Mouse (Mus musculus) testis, adult 2 months (tissue): ENCODE data around the gene Cdc42ep5. TPM values are rescaled to one million over a fixed set of nuclear protein-coding genes. Genes with fewer than 3 reads are reported as not detected.

Experiments used
- H3K27ac ChIP-seq: fragments of 200-500 bp; 2 replicates; pipeline ENCODE4 v1.5.1; 2012; ENCODE audit warnings: low read depth, low read length; ENCODE audit not compliant: control insufficient read depth, insufficient read depth
- H3K27me3 ChIP-seq: fragments of 200-500 bp; 2 replicates; pipeline ENCODE4 v1.6.1; 2012; ENCODE audit warnings: mild to moderate bottlenecking, low read length, moderate library complexity; ENCODE audit not compliant: control insufficient read depth, insufficient read depth
- H3K36me3 ChIP-seq: fragments of 200-500 bp; 2 replicates; pipeline ENCODE4 v1.6.1; 2012; ENCODE audit warnings: mild to moderate bottlenecking, low read length; ENCODE audit not compliant: control insufficient read depth, insufficient read depth
- H3K4me1 ChIP-seq: fragments of 200-500 bp; 2 replicates; pipeline ENCODE4 v1.6.1; 2012; ENCODE audit warnings: low read length; ENCODE audit not compliant: control insufficient read depth, insufficient read depth
- H3K4me3 ChIP-seq: fragments of 200-500 bp; 2 replicates; pipeline ENCODE4 v1.5.1; 2012; ENCODE audit warnings: low read depth, mild to moderate bottlenecking, low read length, moderate library complexity, mixed read lengths; ENCODE audit not compliant: control insufficient read depth
- CTCF ChIP-seq: fragments of 200-500 bp; IDR thresholded peaks from 2 replicates; pipeline ENCODE4 v1.5.1; 2012; ENCODE audit warnings: low read depth, mild to moderate bottlenecking, inconsistent platforms, low read length, moderate library complexity; ENCODE audit not compliant: control insufficient read depth, insufficient read depth, insufficient replicate concordance
- POLR2A ChIP-seq: fragments of 200-500 bp; IDR thresholded peaks from 2 replicates; pipeline ENCODE4 v1.6.1; 2012; ENCODE audit warnings: low read depth, mild to moderate bottlenecking, inconsistent platforms, low read length, moderate library complexity; ENCODE audit not compliant: control insufficient read depth
- polyA plus RNA-seq: library from polyadenylated mRNA; depleted of rRNA; stranded (reverse); fragments of >200 nt; gene quantifications from 2 replicates; pipeline ENCODE4 v1.2.3, GENCODE M21; 2012; rRNA removed

The Cdc42ep5 gene
- polyA plus RNA-seq, 1 experiment, result 19.2 TPM

DNA sequence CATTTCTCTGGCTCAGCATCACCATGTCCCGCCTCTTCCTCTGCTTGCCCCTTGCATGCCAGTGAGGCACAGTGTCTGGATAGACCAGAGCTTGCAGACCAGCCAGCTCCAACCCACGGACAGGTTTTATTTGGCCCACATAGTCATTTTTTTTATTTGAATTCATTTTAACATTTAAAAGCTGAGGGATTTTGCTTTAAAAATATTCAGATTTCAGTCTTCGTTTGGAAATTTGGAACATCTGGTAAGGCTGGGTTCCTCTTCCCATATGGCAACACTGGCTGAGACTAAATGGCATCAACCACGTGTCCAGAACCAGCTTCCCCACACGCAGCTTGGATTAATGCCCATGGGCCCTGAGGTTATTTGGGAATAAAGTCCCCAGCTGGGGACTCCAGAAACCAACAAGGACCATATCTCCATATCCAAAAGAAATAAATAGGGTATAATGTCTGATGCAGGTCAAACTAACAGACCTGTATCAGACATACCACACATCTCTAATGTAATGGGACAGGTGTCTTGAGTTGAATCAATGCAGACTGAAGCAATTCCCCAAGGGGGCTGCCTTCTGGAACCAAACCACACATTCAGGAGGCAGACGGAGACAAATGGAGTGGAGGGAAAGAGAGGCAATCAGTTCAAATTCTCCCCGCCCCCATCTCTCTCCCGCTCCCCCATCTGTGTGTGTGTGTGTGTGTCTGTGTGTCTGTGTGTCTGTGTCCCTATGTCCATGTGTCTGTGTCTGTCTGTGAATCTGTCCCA lies 47.4 kb downstream of the Cdc42ep5 start:
- Histone ChIP-seq H3K27me3 (no peaks in the 10 kb centered on the region; the same call in 1 of the 2 replicates), H3K4me1 (peaks cover 6% of the 10 kb centered on the region), H3K36me3 (no peaks in the 10 kb centered on the region), H3K27ac (no peak overlapping the region), H3K4me3 (no peak overlapping the region)
- TF ChIP-seq CTCF, result no peak
- TF ChIP-seq POLR2A, result no peak

GRCm38 (mm10) chr7:4111766-4112165 lies 52.9 kb downstream of the Cdc42ep5 start:
- Histone ChIP-seq H3K4me1 (no peaks in the 10 kb centered on the region), H3K4me3 (no peak overlapping the region), H3K36me3 (no peaks in the 10 kb centered on the region), H3K27me3 (no peaks in the 10 kb centered on the region), H3K27ac (peak overlapping the region; percentile 78)
- TF ChIP-seq POLR2A (no peak), CTCF (no peak)

GRCm38 (mm10) chr7:4103411-4103810 lies 61.2 kb downstream of the Cdc42ep5 start:
- no peaks in the 10 kb centered on the region for H3K27me3 ChIP-seq
- no peaks in the 10 kb centered on the region for H3K4me1 ChIP-seq
- H3K36me3 ChIP-seq, result no peaks in the 10 kb centered on the region
- no peak overlapping the region for H3K27ac ChIP-seq
- TF ChIP-seq POLR2A (no peak), CTCF (peak; percentile 21; the same call in 1 of the 2 replicates)
- H3K4me3 ChIP-seq, result no peak overlapping the region

Other genes starting within 250 kb of the Cdc42ep5 start
- 0.10 and 0.25 TPM in 2 replicates for gene Lilra6, start 249.4 kb downstream of the Cdc42ep5 start, polyA plus RNA-seq
- 0.55 and 1.5 TPM in 2 replicates for gene Lair1, start 101.7 kb downstream of the Cdc42ep5 start, polyA plus RNA-seq
- 59.3 and 70.0 TPM in 2 replicates for gene Ttyh1, start 45.5 kb downstream of the Cdc42ep5 start, polyA plus RNA-seq
- gene Leng8, start 27.8 kb downstream of the Cdc42ep5 start, polyA plus RNA-seq, result 469 and 559 TPM in 2 replicates
- 5.1 and 5.7 TPM in 2 replicates for gene Leng9, start 14.5 kb downstream of the Cdc42ep5 start, polyA plus RNA-seq
- gene Lilra5, start 72.9 kb upstream of the Cdc42ep5 start, polyA plus RNA-seq, result 0.46 and 0.48 TPM in 2 replicates
- not detected in 2 replicates for gene Ncr1, start 172.9 kb upstream of the Cdc42ep5 start, polyA plus RNA-seq
- gene Gp6, start 232.9 kb upstream of the Cdc42ep5 start, polyA plus RNA-seq, result 0.13 and 0.17 TPM in 2 replicates